Mouse (Mus musculus) E14TG2a.4 (cell line): ENCODE data around the gene Bcl2.

Source experiments
- H3K27me3 ChIP-seq: 2 replicates; pipeline ENCODE4 v1.6.1; 2014; ENCODE audit warnings: low read length, control low read depth; ENCODE audit not compliant: insufficient read depth
- H3K36me3 ChIP-seq: 2 replicates; pipeline ENCODE4 v1.6.1; 2014; ENCODE audit warnings: low read length, control low read depth; ENCODE audit not compliant: insufficient read depth
- H3K4me1 ChIP-seq: replicated peaks from 2 replicates; pipeline ENCODE4 v1.6.1; 2014; ENCODE audit warnings: low read depth, low read length, control low read depth
- H3K4me3 ChIP-seq: replicated peaks from 2 replicates; pipeline ENCODE4 v1.5.1; 2014; ENCODE audit warnings: mild to moderate bottlenecking, low read length
- H3K9me3 ChIP-seq: 2 replicates; pipeline ENCODE4 v1.6.1; 2014; ENCODE audit warnings: low read length, control low read depth
- CTCF ChIP-seq: conservative IDR thresholded peaks from 2 replicates; pipeline ENCODE4 v1.5.1; 2014; ENCODE audit warnings: low read length
- NANOG ChIP-seq: IDR thresholded peaks from 2 replicates; pipeline ENCODE4 v1.6.1; 2014; ENCODE audit warnings: borderline replicate concordance, low read length, mixed read lengths
- POU5F1 ChIP-seq: IDR thresholded peaks from 2 replicates; pipeline ENCODE4 v1.6.1; 2014; ENCODE audit warnings: low read length, borderline replicate concordance

Gene Bcl2

DNA sequence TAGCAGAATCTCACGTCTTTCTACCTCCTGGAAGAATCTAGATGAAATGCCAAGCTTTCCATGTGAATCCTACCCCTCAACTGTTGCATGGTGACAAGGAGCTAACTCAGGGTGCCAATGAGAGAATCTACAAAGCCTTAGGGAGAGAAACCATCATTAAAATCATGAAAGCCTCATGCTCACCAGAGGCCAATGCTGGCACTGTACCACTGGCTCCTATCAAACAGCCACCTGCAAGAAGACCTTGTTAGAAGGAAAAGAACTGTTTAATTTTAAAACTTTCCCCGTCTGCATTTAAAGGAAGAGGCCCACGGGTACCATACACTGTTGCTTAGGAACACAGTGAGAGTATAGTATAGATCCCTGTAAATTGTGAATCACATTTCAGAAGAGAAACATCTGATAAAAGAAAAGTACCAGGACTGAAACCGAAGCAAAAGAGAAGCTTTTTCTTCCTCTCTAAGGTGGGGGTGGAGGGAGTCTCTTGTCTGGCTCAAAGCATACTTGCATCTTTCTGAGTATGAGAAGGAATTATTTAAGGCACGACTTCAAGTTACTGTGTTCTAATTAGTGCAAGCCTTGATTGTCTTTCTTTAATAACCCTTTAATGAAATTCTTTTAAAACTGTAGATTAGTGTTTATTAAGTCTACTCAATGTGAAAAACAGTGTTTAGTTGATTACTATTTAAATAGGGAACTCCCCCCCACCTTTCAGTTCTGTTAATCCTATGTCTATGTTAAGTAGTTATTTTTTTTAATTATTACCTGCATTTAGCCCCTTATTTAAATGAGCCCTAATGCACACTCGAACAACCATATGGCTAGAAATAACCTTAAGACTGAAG is 6.8 kb downstream of the Bcl2 start:
- TF ChIP-seq POU5F1 (no peak), NANOG (no peak), CTCF (no peak)
- no peaks in the 10 kb centered on the region for H3K9me3 ChIP-seq

DNA sequence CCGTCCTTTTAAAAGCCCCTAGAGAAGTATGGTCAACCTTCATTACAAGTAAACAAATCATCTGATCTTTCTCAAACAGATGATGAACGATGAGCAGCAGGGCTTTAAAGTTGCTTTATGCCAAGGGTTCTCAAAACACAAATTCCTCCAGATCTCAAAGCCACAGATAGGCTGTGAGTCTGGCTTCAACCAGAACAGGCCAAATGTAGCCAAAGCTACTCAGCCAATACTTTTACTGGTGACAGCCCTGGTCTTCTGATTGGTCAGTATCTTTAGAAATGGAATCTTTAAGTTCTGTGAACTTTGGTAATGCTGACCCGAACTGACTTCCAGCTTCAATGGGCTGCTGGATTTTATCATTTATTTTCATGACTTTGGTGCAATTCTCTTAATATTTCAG is 10.9 kb downstream of the Bcl2 start:
- Histone ChIP-seq H3K27me3 (no peaks in the 10 kb centered on the region), H3K9me3 (no peaks in the 10 kb centered on the region), H3K4me1 (no peaks in the 10 kb centered on the region), H3K4me3 (no peak overlapping the region), H3K36me3 (no peaks in the 10 kb centered on the region)
- TF ChIP-seq POU5F1 = no peak
- TF ChIP-seq NANOG = no peak
- no peak for TF ChIP-seq CTCF

More for the DNA sequence above, 6.8 kb downstream of the Bcl2 start:
- peaks cover 19% of the 10 kb centered on the region for H3K27me3 ChIP-seq
- no peak overlapping the region for H3K4me3 ChIP-seq
- H3K4me1 ChIP-seq = peaks cover 4% of the 10 kb centered on the region; the same call in 1 of the 2 replicates
- no peaks in the 10 kb centered on the region for H3K36me3 ChIP-seq

- Histone ChIP-seq H3K27me3 (no peaks in the 10 kb centered on the region), H3K9me3 (no peaks in the 10 kb centered on the region), H3K36me3 (no peaks in the 10 kb centered on the region), H3K4me1 (no peaks in the 10 kb centered on the region), H3K4me3 (no peak overlapping the region)
- TF ChIP-seq POU5F1 (no peak), NANOG (no peak), CTCF (no peak)
These were observed 11.5 kb downstream of the Bcl2 start for GRCm38 (mm10) chr1:106702471-106703175.

GRCm38 (mm10) chr1:106700520-106701114 is 13.5 kb downstream of the Bcl2 start:
- Histone ChIP-seq H3K4me3 (no peak overlapping the region), H3K4me1 (no peaks in the 10 kb centered on the region), H3K27me3 (no peaks in the 10 kb centered on the region), H3K36me3 (no peaks in the 10 kb centered on the region), H3K9me3 (no peaks in the 10 kb centered on the region)
- TF ChIP-seq CTCF = no peak
- TF ChIP-seq POU5F1 = no peak
- TF ChIP-seq NANOG = no peak

DNA sequence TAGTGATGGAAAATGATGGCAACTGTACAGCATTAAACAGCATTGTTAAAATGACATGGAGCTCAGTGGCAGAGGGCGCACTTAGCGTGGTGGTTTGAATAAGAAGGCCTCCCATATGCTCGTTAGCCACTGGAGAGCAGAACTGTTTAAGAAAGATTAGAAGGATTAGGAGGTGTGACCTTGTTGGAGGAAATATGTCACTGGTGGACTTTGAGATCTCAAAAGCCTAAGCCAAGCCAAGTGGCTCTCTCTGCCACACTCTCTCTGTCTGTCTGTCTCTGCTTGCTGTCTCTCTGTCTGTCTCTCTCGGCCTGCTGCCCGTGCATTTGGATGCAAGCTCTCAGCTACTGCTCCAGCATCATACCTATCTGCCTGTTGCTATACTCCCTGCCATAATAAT is 17.6 kb downstream of the Bcl2 start:
- no peak overlapping the region for H3K4me3 ChIP-seq
- TF ChIP-seq NANOG (no peak), POU5F1 (no peak), CTCF (no peak)
- H3K36me3 ChIP-seq = no peaks in the 10 kb centered on the region
- no peaks in the 10 kb centered on the region for H3K27me3 ChIP-seq
- H3K4me1 ChIP-seq = no peaks in the 10 kb centered on the region
- no peaks in the 10 kb centered on the region for H3K9me3 ChIP-seq

DNA sequence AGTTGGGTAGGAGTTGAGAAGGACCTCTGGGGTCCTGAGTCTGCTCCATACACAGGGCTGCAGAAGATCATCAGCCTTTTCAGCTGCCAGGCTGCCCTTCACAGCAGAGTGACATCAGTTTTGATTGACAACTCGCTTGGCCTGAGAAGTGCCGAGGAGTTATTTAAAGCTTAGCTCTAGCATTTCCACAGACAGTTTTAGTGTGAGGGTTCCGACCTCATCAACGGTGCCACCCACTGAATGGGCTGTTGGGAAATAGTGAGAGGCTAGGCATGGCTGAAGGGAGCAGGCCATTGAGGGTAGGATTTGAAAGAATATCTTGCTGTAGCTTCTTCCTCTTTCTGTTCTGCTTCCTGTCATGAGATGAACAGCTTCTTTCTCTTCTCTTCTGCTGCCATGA is 18.4 kb downstream of the Bcl2 start:
- TF ChIP-seq CTCF (no peak), NANOG (no peak), POU5F1 (no peak)
- no peak overlapping the region for H3K4me3 ChIP-seq
- H3K36me3 ChIP-seq = no peaks in the 10 kb centered on the region
- no peaks in the 10 kb centered on the region for H3K27me3 ChIP-seq
- no peaks in the 10 kb centered on the region for H3K4me1 ChIP-seq
- no peaks in the 10 kb centered on the region for H3K9me3 ChIP-seq

DNA sequence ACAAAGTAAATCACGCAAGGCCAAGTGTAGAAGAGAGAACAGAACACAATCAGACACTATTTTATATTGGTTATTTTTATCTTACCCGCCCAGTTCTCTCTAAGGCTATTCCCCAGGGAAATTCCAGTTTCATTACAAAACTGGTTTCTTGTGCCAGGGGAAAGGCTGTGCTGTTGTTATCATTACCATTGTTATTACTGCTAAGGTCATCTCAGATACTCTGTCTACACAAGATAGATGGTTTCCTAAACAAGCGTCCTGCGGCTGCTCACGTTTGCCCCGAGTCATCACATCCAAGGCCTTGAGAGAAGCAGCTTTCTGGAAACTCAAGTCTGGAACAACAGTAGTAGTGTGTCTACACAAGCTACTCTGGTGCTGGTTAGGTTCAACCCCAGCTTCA is 19.8 kb downstream of the Bcl2 start:
- TF ChIP-seq POU5F1 (no peak), NANOG (no peak), CTCF (no peak)
- Histone ChIP-seq H3K4me3 (no peak overlapping the region), H3K36me3 (no peaks in the 10 kb centered on the region), H3K9me3 (no peaks in the 10 kb centered on the region), H3K27me3 (no peaks in the 10 kb centered on the region), H3K4me1 (no peaks in the 10 kb centered on the region)

DNA sequence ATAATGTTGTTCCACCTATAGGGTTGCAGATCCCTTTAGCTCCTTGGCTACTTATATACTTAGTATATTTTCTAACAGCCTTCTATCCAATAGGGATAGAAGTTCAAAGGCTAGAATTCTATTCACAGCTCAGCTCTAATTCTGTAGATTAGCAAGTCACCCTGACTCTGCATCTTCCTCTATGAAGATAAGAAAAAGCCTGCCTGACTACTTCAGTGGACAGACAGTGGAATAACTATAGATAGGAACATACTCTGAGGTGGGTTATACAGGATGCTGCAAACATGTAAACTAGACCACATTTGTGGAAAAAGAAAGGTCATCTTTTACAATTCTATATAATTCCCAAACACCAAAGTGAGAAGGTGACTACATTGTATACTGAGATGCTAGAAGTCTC is 21.5 kb downstream of the Bcl2 start:
- TF ChIP-seq POU5F1 (no peak), NANOG (no peak), CTCF (no peak)
- H3K4me1 ChIP-seq = no peaks in the 10 kb centered on the region
- H3K27me3 ChIP-seq = no peaks in the 10 kb centered on the region
- no peak overlapping the region for H3K4me3 ChIP-seq
- H3K9me3 ChIP-seq = no peaks in the 10 kb centered on the region
- no peaks in the 10 kb centered on the region for H3K36me3 ChIP-seq
